Mouse (Mus musculus): ENCODE measurements around the gene Gm20388. TPM values are rescaled to one million over a fixed set of nuclear protein-coding genes. Genes with fewer than 3 reads are reported as not detected.

Gm20388 gene
- total and polyA plus RNA-seq, 2 experiments from 2014 or later: 17.3 TPM; not detected in 1

DNA sequence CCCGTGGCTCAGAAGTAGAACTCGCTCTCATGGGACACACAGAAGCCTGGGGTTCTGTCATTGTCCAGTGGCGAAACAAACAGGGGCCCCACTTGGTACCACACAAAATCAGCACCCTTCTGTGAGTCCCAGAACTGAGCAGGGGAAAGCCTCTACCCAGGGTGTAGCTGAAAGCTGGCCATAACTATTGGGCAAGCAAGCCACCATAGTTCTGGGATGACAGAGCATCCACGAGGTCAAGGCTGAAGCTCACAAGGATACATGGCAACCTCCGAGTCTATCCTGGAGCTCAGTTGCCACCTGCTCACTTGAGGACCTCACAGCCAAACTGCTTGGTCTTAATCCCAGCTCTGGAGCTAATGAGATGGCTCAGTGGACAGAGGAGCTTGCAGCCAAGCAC lies 270.6 kb downstream of the Gm20388 start:
- TF ChIP-seq EP300 (IDR thresholded peaks at IDR 0.05; ENCODE audit: low read depth) (no peak), CTCF (IDR thresholded peaks at IDR 0.05; ENCODE audit: low read depth) (no peak)
- 75% methylated on average over 5 of the region's 5 CpGs for WGBS
- Histone ChIP-seq H3K4me2 (ENCODE audit: low read depth, low read length) (no peak overlapping the region), H3K27ac (ENCODE audit: low read depth) (no peak overlapping the region), H3K36me3 (replicated peaks; ENCODE audit: control insufficient read depth, insufficient read depth, low read length) (no peaks in the 10 kb centered on the region), H3K9me3 (replicated peaks; ENCODE audit: control insufficient read depth, low read length) (no peaks in the 10 kb centered on the region), H3K27me3 (ENCODE audit: control insufficient read depth, insufficient read depth, low read length) (peaks cover 20% of the 10 kb centered on the region), H3K9ac (replicated peaks; ENCODE audit: low read depth, low read length) (no peak overlapping the region), H3K4me3 (ENCODE audit: low read depth, low read length) (no peak overlapping the region), H3K4me1 (ENCODE audit: control insufficient read depth, insufficient read depth) (peaks cover 23% of the 10 kb centered on the region)
- DNase-seq (ENCODE audit: low spot score): no peak
- ATAC-seq (ENCODE audit: insufficient read depth, low read depth): no peak

DNA sequence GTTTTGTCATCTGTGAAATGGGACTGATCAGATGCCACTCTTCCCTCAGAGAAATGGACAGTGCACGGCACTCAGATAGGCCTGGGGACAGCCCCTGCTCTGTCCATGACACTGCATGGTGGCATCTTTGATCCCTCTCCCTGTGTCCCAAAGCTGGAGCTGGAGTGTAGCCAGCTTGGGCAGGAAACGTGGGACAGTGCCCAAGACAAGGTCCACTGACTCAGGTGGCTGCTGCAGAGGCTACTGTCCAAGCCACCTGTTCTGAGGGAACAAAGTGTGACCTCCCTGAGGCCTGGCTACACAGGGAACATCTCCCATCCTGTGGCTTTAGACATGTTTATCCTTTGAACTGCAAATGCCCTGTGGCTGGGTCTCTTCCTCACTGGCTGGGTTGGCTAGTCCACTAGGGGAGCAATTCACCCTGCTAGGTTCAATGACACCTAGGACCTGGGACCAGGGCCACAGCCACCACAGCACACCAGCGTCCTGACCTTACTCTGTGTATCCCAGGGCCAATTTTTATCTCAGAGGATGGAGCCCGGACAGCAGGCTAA lies 271.3 kb downstream of the Gm20388 start:
- TF ChIP-seq CTCF (IDR thresholded peaks at IDR 0.05; ENCODE audit: low read depth): peak; percentile 7; the same call in 1 of the 2 replicates
- no peak for TF ChIP-seq EP300 (IDR thresholded peaks at IDR 0.05; ENCODE audit: low read depth)

DNA sequence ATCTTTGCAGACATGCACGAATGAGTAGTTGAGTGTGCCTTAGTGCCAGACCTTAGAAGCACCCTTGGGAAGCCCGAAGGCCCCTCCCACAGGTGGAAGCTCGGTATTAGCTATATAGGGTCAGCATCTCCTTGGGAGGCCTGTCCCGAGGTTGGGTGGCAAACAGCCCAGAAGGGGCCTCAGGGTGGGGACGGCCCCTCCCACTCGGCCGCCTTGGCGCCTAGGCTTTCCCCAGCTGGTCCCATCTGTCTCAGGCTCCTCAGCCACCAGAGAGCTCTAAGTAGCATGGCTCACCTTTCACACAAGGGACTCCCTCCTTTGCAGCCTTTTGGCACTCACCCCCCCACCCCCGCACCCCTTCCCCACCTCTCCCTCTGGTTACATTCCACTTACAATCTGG lies 273.7 kb downstream of the Gm20388 start:
- no peak overlapping the region for H3K9ac ChIP-seq (replicated peaks; ENCODE audit: low read depth, low read length)
- H3K9me3 ChIP-seq (replicated peaks; ENCODE audit: control insufficient read depth, low read length): no peaks in the 10 kb centered on the region
- H3K27ac ChIP-seq (ENCODE audit: low read depth): no peak overlapping the region
- WGBS: 23% methylated on average over 8 of the region's 9 CpGs
- H3K4me1 ChIP-seq (ENCODE audit: control insufficient read depth, insufficient read depth): peaks cover 28% of the 10 kb centered on the region
- ATAC-seq (ENCODE audit: insufficient read depth, low read depth) (0 out of 2 replicates have a peak, but pooled peaks have one; percentile 21), DNase-seq (ENCODE audit: low spot score) (no peak)
- no peak overlapping the region for H3K4me2 ChIP-seq (ENCODE audit: low read depth, low read length)
- H3K36me3 ChIP-seq (replicated peaks; ENCODE audit: control insufficient read depth, insufficient read depth, low read length): no peaks in the 10 kb centered on the region
- no peaks in the 10 kb centered on the region for H3K27me3 ChIP-seq (ENCODE audit: control insufficient read depth, insufficient read depth, low read length)
- TF ChIP-seq CTCF (IDR thresholded peaks at IDR 0.05; ENCODE audit: low read depth) (no peak), EP300 (IDR thresholded peaks at IDR 0.05; ENCODE audit: low read depth) (no peak)
- H3K4me3 ChIP-seq (ENCODE audit: low read depth, low read length): no peak overlapping the region

More for the DNA sequence above, 271.3 kb downstream of the Gm20388 start:
- 58% methylated on average over 4 of the region's 4 CpGs for WGBS
- no peak overlapping the region for H3K27ac ChIP-seq (ENCODE audit: low read depth)
- DNase-seq (ENCODE audit: low spot score) (no peak), ATAC-seq (ENCODE audit: insufficient read depth, low read depth) (no peak)
- H3K36me3 ChIP-seq (replicated peaks; ENCODE audit: control insufficient read depth, insufficient read depth, low read length): no peaks in the 10 kb centered on the region
- H3K27me3 ChIP-seq (ENCODE audit: control insufficient read depth, insufficient read depth, low read length): peaks cover 13% of the 10 kb centered on the region
- H3K4me2 ChIP-seq (ENCODE audit: low read depth, low read length): no peak overlapping the region
- peaks cover 27% of the 10 kb centered on the region for H3K4me1 ChIP-seq (ENCODE audit: control insufficient read depth, insufficient read depth)
- no peak overlapping the region for H3K4me3 ChIP-seq (ENCODE audit: low read depth, low read length)
- H3K9me3 ChIP-seq (replicated peaks; ENCODE audit: control insufficient read depth, low read length): no peaks in the 10 kb centered on the region
- no peak overlapping the region for H3K9ac ChIP-seq (replicated peaks; ENCODE audit: low read depth, low read length)

DNA sequence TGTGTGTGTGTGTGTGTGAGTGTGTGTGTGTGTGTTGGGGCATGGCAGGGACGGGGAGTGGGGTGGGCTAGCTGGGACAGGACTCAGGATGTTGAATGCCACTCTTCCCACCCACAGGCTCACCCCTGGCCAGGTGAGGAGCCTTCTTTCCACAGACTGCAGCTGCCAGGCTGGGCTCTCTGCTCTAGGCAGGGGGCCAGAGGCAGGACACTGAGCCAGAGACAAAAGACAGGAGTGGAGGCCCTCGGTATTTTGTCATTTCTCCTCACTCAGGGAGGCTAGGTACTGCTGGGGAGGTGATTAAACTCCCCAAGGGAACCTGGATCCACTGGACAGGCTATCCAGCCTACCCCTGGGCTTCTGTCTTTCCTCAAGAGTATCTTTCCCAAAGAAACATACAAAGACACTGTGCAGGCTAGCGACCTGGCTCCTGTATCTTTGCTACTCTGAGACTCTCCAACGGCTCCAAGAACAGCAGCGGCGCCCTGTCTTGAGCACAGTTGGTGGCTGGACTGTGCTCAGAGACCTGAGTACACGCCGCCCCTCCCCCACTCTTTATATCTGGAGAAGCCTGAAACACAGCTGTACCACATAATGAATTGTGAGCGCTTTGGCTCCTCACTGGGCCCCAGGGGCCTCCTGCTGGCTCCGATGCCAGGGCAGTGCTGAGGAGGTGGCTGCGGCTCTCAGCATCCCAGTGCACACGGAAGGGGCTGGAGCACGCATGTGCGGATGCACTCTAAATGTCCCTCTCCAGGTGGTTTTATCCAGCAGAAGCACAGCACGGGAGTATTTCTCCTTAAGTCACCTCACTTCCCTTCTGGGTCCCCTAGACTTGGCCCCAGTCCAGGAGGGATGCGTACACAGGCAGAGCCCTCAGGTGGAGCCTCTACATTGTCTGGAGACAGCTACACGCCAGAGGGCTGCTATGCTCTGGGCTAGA lies 274.5 kb downstream of the Gm20388 start:
- WGBS: 30% methylated on average over 17 of the region's 17 CpGs
- Histone ChIP-seq H3K27ac (ENCODE audit: low read depth) (peak overlapping the region; percentile 51; the same call in 1 of the 2 replicates), H3K9me3 (replicated peaks; ENCODE audit: control insufficient read depth, low read length) (no peaks in the 10 kb centered on the region), H3K4me3 (ENCODE audit: low read depth, low read length) (no peak overlapping the region), H3K9ac (replicated peaks; ENCODE audit: low read depth, low read length) (no peak overlapping the region), H3K36me3 (replicated peaks; ENCODE audit: control insufficient read depth, insufficient read depth, low read length) (no peaks in the 10 kb centered on the region), H3K4me2 (ENCODE audit: low read depth, low read length) (peak overlapping the region; percentile 9; the same call in 1 of the 2 replicates), H3K27me3 (ENCODE audit: control insufficient read depth, insufficient read depth, low read length) (no peaks in the 10 kb centered on the region), H3K4me1 (ENCODE audit: control insufficient read depth, insufficient read depth) (peaks cover 34% of the 10 kb centered on the region)
- DNase-seq (ENCODE audit: low spot score) (peak; percentile 32), ATAC-seq (ENCODE audit: insufficient read depth, low read depth) (peak; percentile 28; the same call in 1 of the 2 replicates)
- no peak for TF ChIP-seq CTCF (IDR thresholded peaks at IDR 0.05; ENCODE audit: low read depth)
- TF ChIP-seq EP300 (IDR thresholded peaks at IDR 0.05; ENCODE audit: low read depth): no peak

DNA sequence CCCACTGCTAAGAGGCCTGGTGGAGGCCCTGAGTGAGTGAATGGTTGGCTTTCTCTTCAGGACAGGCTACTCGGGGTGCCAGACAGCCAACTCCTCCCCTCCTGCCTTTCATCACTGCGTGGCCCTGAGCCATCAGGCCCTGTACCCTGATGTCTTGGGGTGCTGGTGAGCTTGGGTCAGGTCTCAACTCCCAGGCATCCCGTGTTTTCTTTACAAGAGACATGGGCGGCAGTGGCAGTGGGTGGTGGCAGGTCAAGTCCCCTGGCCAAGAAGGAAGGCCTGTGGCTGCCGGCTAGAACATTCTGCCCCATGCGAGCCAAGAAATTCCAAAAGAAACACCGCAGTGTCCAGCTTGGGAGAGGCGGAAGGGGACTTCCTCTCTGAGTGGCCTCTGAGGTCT lies 275.8 kb downstream of the Gm20388 start:
- no peaks in the 10 kb centered on the region for H3K36me3 ChIP-seq (replicated peaks; ENCODE audit: control insufficient read depth, insufficient read depth, low read length)
- H3K27me3 ChIP-seq (ENCODE audit: control insufficient read depth, insufficient read depth, low read length): no peaks in the 10 kb centered on the region
- DNase-seq (ENCODE audit: low spot score) (no peak), ATAC-seq (ENCODE audit: insufficient read depth, low read depth) (no peak)
- no peaks in the 10 kb centered on the region for H3K9me3 ChIP-seq (replicated peaks; ENCODE audit: control insufficient read depth, low read length)
- H3K4me1 ChIP-seq (ENCODE audit: control insufficient read depth, insufficient read depth): peaks cover 39% of the 10 kb centered on the region
- 36% methylated on average over 8 of the region's 8 CpGs for WGBS
- H3K27ac ChIP-seq (ENCODE audit: low read depth): no peak overlapping the region
- TF ChIP-seq CTCF (IDR thresholded peaks at IDR 0.05; ENCODE audit: low read depth) (no peak), EP300 (IDR thresholded peaks at IDR 0.05; ENCODE audit: low read depth) (no peak)
- H3K4me3 ChIP-seq (ENCODE audit: low read depth, low read length): no peak overlapping the region
- no peak overlapping the region; the same call in 1 of the 2 replicates for H3K9ac ChIP-seq (replicated peaks; ENCODE audit: low read depth, low read length)
- H3K4me2 ChIP-seq (ENCODE audit: low read depth, low read length): no peak overlapping the region
